In genomic region chr3:131364194-131364593, GRCm38 (mm10) we compare ENCODE assay signal across 11 mouse cellular contexts.
DNase-seq lines count a peak whose midpoint lies in the region; ATAC-seq and TF ChIP-seq lines count a peak whose summit lies in the region.
"Had no signal": no experiment of that assay in that cellular context is flagged by ENCODE, and none has a peak within 500 bp of the region (broad histone marks: within the 10 kb centered on the region; RNA-seq: fewer than 3 reads in every experiment).

No protein-coding gene starts in this region.

- H3K27me3 ChIP-seq in kidney, embryonic 16.5 days (ENCODE audit: insufficient read depth, low read length) = no peaks in the 10 kb centered on the region
- no peaks in the 10 kb centered on the region for H3K27me3 ChIP-seq in hindbrain, postnatal 0 days (ENCODE audit: insufficient read depth, low read length)
- no peaks in the 10 kb centered on the region for H3K27me3 ChIP-seq in midbrain, embryonic 15.5 days (replicated peaks)

- H3K4me1 ChIP-seq in kidney, embryonic 16.5 days (ENCODE audit: insufficient read depth, low read length) = peaks cover 25% of the 10 kb centered on the region
- H3K4me1 ChIP-seq in hindbrain, postnatal 0 days (ENCODE audit: insufficient read depth, low read length) = no peaks in the 10 kb centered on the region
- H3K4me1 ChIP-seq in midbrain, embryonic 15.5 days = peaks cover 7% of the 10 kb centered on the region; the same call in 1 of the 2 replicates

- H3K4me2 ChIP-seq in kidney, embryonic 16.5 days (replicated peaks; ENCODE audit: low read depth, low read length) = peak overlapping the region; percentile 48
- peak overlapping the region; percentile 30; the same call in 1 of the 2 replicates for H3K4me2 ChIP-seq in hindbrain, postnatal 0 days (ENCODE audit: low read depth, low read length)
- no peak overlapping the region for H3K4me2 ChIP-seq in midbrain, embryonic 15.5 days

- WGBS in kidney, embryonic 16.5 days = 39% methylated on average over 8 of the region's 8 CpGs
- 74% methylated on average over 8 of the region's 8 CpGs for WGBS in hindbrain, postnatal 0 days
- 87% methylated on average over 8 of the region's 8 CpGs for WGBS in midbrain, embryonic 15.5 days

- DNase-seq in gastrocnemius, adult 2 months = no peak
- DNase-seq in gastrocnemius, postnatal 14 days = no peak
- DNase-seq in kidney, adult 9 months = no peak
- DNase-seq in hindbrain, postnatal 0 days (ENCODE audit: low spot score) = no peak
- no peak for DNase-seq in B cell, adult 2 months
- DNase-seq: cerebellum, adult 2 months; thymus, postnatal 36 days had no signal

- H3K36me3 ChIP-seq in kidney, embryonic 16.5 days (ENCODE audit: insufficient read depth, low read length) = no peaks in the 10 kb centered on the region
- H3K36me3 ChIP-seq in hindbrain, postnatal 0 days (ENCODE audit: insufficient read depth, low read length) = no peaks in the 10 kb centered on the region
- H3K36me3 ChIP-seq in midbrain, embryonic 15.5 days (replicated peaks) = no peaks in the 10 kb centered on the region

- no peak for TF ChIP-seq CTCF in gastrocnemius, adult 2 months (IDR thresholded peaks at IDR 0.05)
- no peak for TF ChIP-seq CTCF in hindbrain, postnatal 0 days (IDR thresholded peaks at IDR 0.05; ENCODE audit: low read depth)

- ATAC-seq in kidney, embryonic 16.5 days (ENCODE audit: low FRiP score, low TSS enrichment) = peak; percentile 21
- ATAC-seq in hindbrain, postnatal 0 days = no peak
- peak; percentile 66; the same call in 1 of the 2 replicates for ATAC-seq in midbrain, embryonic 15.5 days (replicated peaks)
- no peak for ATAC-seq in CD4-positive, CD25-positive, alpha-beta regulatory T cell, adult 4 months
- ATAC-seq: forebrain, embryonic 16.5 days had no signal

- H3K27ac ChIP-seq in gastrocnemius, adult 2 months = peak overlapping the region; percentile 74
- H3K27ac ChIP-seq in kidney, embryonic 16.5 days (ENCODE audit: low read length) = peak overlapping the region; percentile 87
- H3K27ac ChIP-seq in hindbrain, postnatal 0 days = no peak overlapping the region
- H3K27ac ChIP-seq in midbrain, embryonic 15.5 days = 0 out of 2 replicates have a peak overlapping the region, but pooled peaks have one; percentile 12

- intact Hi-C loops in gastrocnemius, adult 2 months (cut with DNase I) = no loop called here
- intact Hi-C loops in gastrocnemius, postnatal 14 days (cut with DNase I; ENCODE audit: low total_unique reads) = no loop called here

- H3K9me3 ChIP-seq in kidney, embryonic 16.5 days (ENCODE audit: low read length) = no peaks in the 10 kb centered on the region
- H3K9me3 ChIP-seq in hindbrain, postnatal 0 days (ENCODE audit: low read length) = no peaks in the 10 kb centered on the region
- no peaks in the 10 kb centered on the region for H3K9me3 ChIP-seq in midbrain, embryonic 15.5 days

- peak overlapping the region; percentile 58; the same call in 1 of the 2 replicates for H3K9ac ChIP-seq in kidney, embryonic 16.5 days (replicated peaks; ENCODE audit: low read length)
- no peak overlapping the region for H3K9ac ChIP-seq in hindbrain, postnatal 0 days (replicated peaks; ENCODE audit: low read length)
- H3K9ac ChIP-seq in midbrain, embryonic 15.5 days = no peak overlapping the region

- H3K4me3 ChIP-seq in gastrocnemius, adult 2 months = peak overlapping the region; percentile 57; the same call in 1 of the 2 replicates
- H3K4me3 ChIP-seq in kidney, embryonic 16.5 days (ENCODE audit: low read length) = peak overlapping the region; percentile 24; the same call in 1 of the 2 replicates
- H3K4me3 ChIP-seq in hindbrain, postnatal 0 days (ENCODE audit: low read length) = no peak overlapping the region
- no peak overlapping the region for H3K4me3 ChIP-seq in midbrain, embryonic 15.5 days

Comparison
In these comparisons a context has a peak if more than half of its experiments do, and no peak if none do; other contexts are left out.
1. H3K4me3 ChIP-seq: peak in gastrocnemius, adult 2 months (single experiment) and kidney, embryonic 16.5 days (single experiment); none in hindbrain, postnatal 0 days (single experiment) and midbrain, embryonic 15.5 days (single experiment).
2. ATAC-seq: peak in kidney, embryonic 16.5 days (single experiment) and midbrain, embryonic 15.5 days (single experiment); none in hindbrain, postnatal 0 days (single experiment) and CD4-positive, CD25-positive, alpha-beta regulatory T cell, adult 4 months (single experiment).